Mouse (Mus musculus): Measurements from ENCODE around the gene Gja1.

Gja1 gene

GRCm38 (mm10) chr10:56415894-56416570, 38.9 kb downstream of the Gja1 start:
- no peak for DNase-seq (ENCODE audit: low read depth)

GRCm38 (mm10) chr10:56422518-56422917, 45.4 kb downstream of the Gja1 start:
- no peak for DNase-seq (ENCODE audit: low read depth)

- DNase-seq (ENCODE audit: low read depth): no peak
These were observed 48.1 kb downstream of the Gja1 start for GRCm38 (mm10) chr10:56425016-56425798.

GRCm38 (mm10) chr10:56426369-56426768, 49.2 kb downstream of the Gja1 start:
- no peak for DNase-seq (ENCODE audit: low read depth)

GRCm38 (mm10) chr10:56427382-56427781, 50.3 kb downstream of the Gja1 start:
- DNase-seq (ENCODE audit: low read depth): no peak

- DNase-seq (ENCODE audit: low read depth): no peak
These were observed 50.7 kb downstream of the Gja1 start for GRCm38 (mm10) chr10:56427827-56428226.

- DNase-seq (ENCODE audit: low read depth): no peak
These were observed 51.9 kb downstream of the Gja1 start for GRCm38 (mm10) chr10:56429011-56429410.

- DNase-seq (ENCODE audit: low read depth): no peak
These were observed 54.7 kb downstream of the Gja1 start for GRCm38 (mm10) chr10:56431600-56432389.

GRCm38 (mm10) chr10:56432390-56432709, 55.2 kb downstream of the Gja1 start:
- DNase-seq (ENCODE audit: low read depth): no peak

- DNase-seq (ENCODE audit: low read depth): no peak
These were observed 60.2 kb downstream of the Gja1 start for GRCm38 (mm10) chr10:56437290-56437689.

- no peak for DNase-seq (ENCODE audit: low read depth)
These were observed 62.5 kb downstream of the Gja1 start for GRCm38 (mm10) chr10:56439638-56440037.

- no peak for DNase-seq (ENCODE audit: low read depth)
These were observed 67.3 kb downstream of the Gja1 start for GRCm38 (mm10) chr10:56444457-56444856.

- no peak for DNase-seq (ENCODE audit: low read depth)
These were observed 71.9 kb downstream of the Gja1 start for GRCm38 (mm10) chr10:56449030-56449429.
